Mouse (Mus musculus): ENCODE measurements around the gene Spz1. TPM values are rescaled to one million over a fixed set of nuclear protein-coding genes. Genes with fewer than 3 reads are reported as not detected.

Spz1 gene
- polyA plus RNA-seq (2015; fragmentation: Nextera tagmentation; extraction: Ambion mirVana), result not detected in 2 replicates

GRCm38 (mm10) chr13:92576072-92576471, at the start of gene Spz1:
Gene Spz1 (minus strand): TSS chr13:92576172.
- Histone ChIP-seq H3K4me3 (ENCODE audit: low read depth, low read length) (no peak within 1 kb of the TSS), H3K9ac (replicated peaks) (no peak within 1 kb of the TSS), H3K4me1 (ENCODE audit: insufficient read depth) (peaks cover 6% of the 10 kb centered on the region), H3K9me3 (ENCODE audit: low read length) (no peaks in the 10 kb centered on the region), H3K27me3 (ENCODE audit: insufficient read depth, low read length) (no peaks in the 10 kb centered on the region), H3K27ac (ENCODE audit: low read depth) (no peak within 1 kb of the TSS), H3K4me2 (ENCODE audit: low read depth, low read length) (no peak within 1 kb of the TSS), H3K36me3 (replicated peaks; ENCODE audit: insufficient read depth, low read length) (no peaks in the 10 kb centered on the region)
- ATAC-seq (no peak), DNase-seq (no peak)
- TF ChIP-seq CTCF (IDR thresholded peaks at IDR 0.05; ENCODE audit: low read depth), result no peak

- peaks cover 16% of the 10 kb centered on the region for H3K4me1 ChIP-seq (ENCODE audit: insufficient read depth)
- H3K9me3 ChIP-seq (ENCODE audit: low read length), result no peaks in the 10 kb centered on the region
- no peak overlapping the region for H3K4me2 ChIP-seq (ENCODE audit: low read depth, low read length)
- H3K9ac ChIP-seq (replicated peaks), result no peak overlapping the region
- H3K27me3 ChIP-seq (ENCODE audit: insufficient read depth, low read length), result no peaks in the 10 kb centered on the region
- ATAC-seq (no peak), DNase-seq (no peak)
- 85% methylated on average over 8 of the region's 8 CpGs for WGBS (ENCODE audit: insufficient replicate concordance)
- H3K4me3 ChIP-seq (ENCODE audit: low read depth, low read length), result no peak overlapping the region
- H3K36me3 ChIP-seq (replicated peaks; ENCODE audit: insufficient read depth, low read length), result peaks cover 4% of the 10 kb centered on the region
- TF ChIP-seq EP300 (IDR thresholded peaks at IDR 0.05; ENCODE audit: low read depth) (no peak), CTCF (IDR thresholded peaks at IDR 0.05; ENCODE audit: low read depth) (no peak)
- no peak overlapping the region for H3K27ac ChIP-seq (ENCODE audit: low read depth)
These were observed 40.5 kb upstream of the Spz1 start for GRCm38 (mm10) chr13:92616459-92616858.

- TF ChIP-seq EP300 (IDR thresholded peaks at IDR 0.05; ENCODE audit: low read depth) (no peak), CTCF (IDR thresholded peaks at IDR 0.05; ENCODE audit: low read depth) (no peak)
- DNase-seq (no peak), ATAC-seq (no peak)
- WGBS (ENCODE audit: insufficient replicate concordance), result 81% methylated on average over 5 of the region's 5 CpGs
- Histone ChIP-seq H3K9ac (replicated peaks) (no peak overlapping the region), H3K4me1 (ENCODE audit: insufficient read depth) (peaks cover 16% of the 10 kb centered on the region), H3K4me3 (ENCODE audit: low read depth, low read length) (no peak overlapping the region), H3K27me3 (ENCODE audit: insufficient read depth, low read length) (no peaks in the 10 kb centered on the region), H3K9me3 (ENCODE audit: low read length) (no peaks in the 10 kb centered on the region), H3K4me2 (ENCODE audit: low read depth, low read length) (no peak overlapping the region), H3K36me3 (replicated peaks; ENCODE audit: insufficient read depth, low read length) (peaks cover 4% of the 10 kb centered on the region), H3K27ac (ENCODE audit: low read depth) (no peak overlapping the region)
These were observed 39.2 kb upstream of the Spz1 start for GRCm38 (mm10) chr13:92615201-92615600.

GRCm38 (mm10) chr13:92613094-92613493, 37.1 kb upstream of the Spz1 start:
- DNase-seq, result no peak
- WGBS (ENCODE audit: insufficient replicate concordance), result 75% methylated on average over 5 of the region's 5 CpGs
- TF ChIP-seq CTCF (IDR thresholded peaks at IDR 0.05; ENCODE audit: low read depth), result no peak
- TF ChIP-seq EP300 (IDR thresholded peaks at IDR 0.05; ENCODE audit: low read depth), result no peak
- Histone ChIP-seq H3K9me3 (ENCODE audit: low read length) (no peaks in the 10 kb centered on the region), H3K36me3 (replicated peaks; ENCODE audit: insufficient read depth, low read length) (peaks cover 4% of the 10 kb centered on the region), H3K27me3 (ENCODE audit: insufficient read depth, low read length) (no peaks in the 10 kb centered on the region), H3K4me3 (ENCODE audit: low read depth, low read length) (peak overlapping the region; percentile 77; the same call in 1 of the 2 replicates), H3K27ac (ENCODE audit: low read depth) (no peak overlapping the region), H3K4me1 (ENCODE audit: insufficient read depth) (peaks cover 22% of the 10 kb centered on the region), H3K4me2 (ENCODE audit: low read depth, low read length) (peak overlapping the region; percentile 86), H3K9ac (replicated peaks) (no peak overlapping the region)
- no peak for ATAC-seq

- Histone ChIP-seq H3K36me3 (replicated peaks; ENCODE audit: insufficient read depth, low read length) (peaks cover 4% of the 10 kb centered on the region), H3K4me2 (ENCODE audit: low read depth, low read length) (peak overlapping the region; percentile 86), H3K4me1 (ENCODE audit: insufficient read depth) (peaks cover 22% of the 10 kb centered on the region), H3K4me3 (ENCODE audit: low read depth, low read length) (peak overlapping the region; percentile 77), H3K27me3 (ENCODE audit: insufficient read depth, low read length) (no peaks in the 10 kb centered on the region), H3K9ac (replicated peaks) (peak overlapping the region; percentile 82), H3K27ac (ENCODE audit: low read depth) (peak overlapping the region; percentile 96), H3K9me3 (ENCODE audit: low read length) (no peaks in the 10 kb centered on the region)
- DNase-seq (no peak), ATAC-seq (no peak)
- 12% methylated on average over 7 of the region's 7 CpGs for WGBS (ENCODE audit: insufficient replicate concordance)
- TF ChIP-seq CTCF (IDR thresholded peaks at IDR 0.05; ENCODE audit: low read depth) (no peak), EP300 (IDR thresholded peaks at IDR 0.05; ENCODE audit: low read depth) (no peak)
These were observed 35.9 kb upstream of the Spz1 start for GRCm38 (mm10) chr13:92611917-92612316.

GRCm38 (mm10) chr13:92611254-92611784, 35.3 kb upstream of the Spz1 start:
- peak overlapping the region; percentile 77 for H3K4me3 ChIP-seq (ENCODE audit: low read depth, low read length)
- DNase-seq (no peak), ATAC-seq (peak; percentile 60)
- WGBS (ENCODE audit: insufficient replicate concordance), result under 1% methylated on average over 41 of the region's 43 CpGs
- no peaks in the 10 kb centered on the region for H3K9me3 ChIP-seq (ENCODE audit: low read length)
- peak overlapping the region; percentile 96 for H3K27ac ChIP-seq (ENCODE audit: low read depth)
- TF ChIP-seq CTCF (IDR thresholded peaks at IDR 0.05; ENCODE audit: low read depth), result no peak
- peaks cover 22% of the 10 kb centered on the region for H3K4me1 ChIP-seq (ENCODE audit: insufficient read depth)
- H3K27me3 ChIP-seq (ENCODE audit: insufficient read depth, low read length), result no peaks in the 10 kb centered on the region
- peak overlapping the region; percentile 82 for H3K9ac ChIP-seq (replicated peaks)
- peak overlapping the region; percentile 86 for H3K4me2 ChIP-seq (ENCODE audit: low read depth, low read length)
- peaks cover 1% of the 10 kb centered on the region for H3K36me3 ChIP-seq (replicated peaks; ENCODE audit: insufficient read depth, low read length)
